Mouse (Mus musculus): ENCODE data around the gene Cd300lf. TPM values are rescaled to one million over a fixed set of nuclear protein-coding genes. Genes with fewer than 3 reads are reported as not detected.

The Cd300lf gene
- polyA plus RNA-seq, 1 experiment from 2014 or later: 0.19 TPM

- Histone ChIP-seq H3K9ac (ENCODE audit: low read length) (no peak overlapping the region), H3K4me3 (ENCODE audit: low read depth, low read length) (no peak overlapping the region), H3K27me3 (ENCODE audit: control insufficient read depth, insufficient read depth, low read length) (no peaks in the 10 kb centered on the region), H3K9me3 (ENCODE audit: control insufficient read depth, low read length) (no peaks in the 10 kb centered on the region), H3K4me1 (ENCODE audit: control insufficient read depth, insufficient read depth, low read length) (peaks cover 3% of the 10 kb centered on the region), H3K4me2 (ENCODE audit: low read depth, severe bottlenecking) (no peak overlapping the region), H3K27ac (replicated peaks; ENCODE audit: low read depth, low read length) (no peak overlapping the region), H3K36me3 (ENCODE audit: control insufficient read depth, insufficient read depth, low read length) (no peaks in the 10 kb centered on the region)
- ATAC-seq (ENCODE audit: insufficient number of reproducible peaks, low FRiP score, low TSS enrichment, low read depth) (no peak), DNase-seq (ENCODE audit: low spot score) (no peak)
- 22% methylated on average over 9 of the region's 9 CpGs for WGBS
Observed at GRCm38 (mm10) chr11:115071015-115071551, 62.7 kb downstream of the Cd300lf start.

DNA sequence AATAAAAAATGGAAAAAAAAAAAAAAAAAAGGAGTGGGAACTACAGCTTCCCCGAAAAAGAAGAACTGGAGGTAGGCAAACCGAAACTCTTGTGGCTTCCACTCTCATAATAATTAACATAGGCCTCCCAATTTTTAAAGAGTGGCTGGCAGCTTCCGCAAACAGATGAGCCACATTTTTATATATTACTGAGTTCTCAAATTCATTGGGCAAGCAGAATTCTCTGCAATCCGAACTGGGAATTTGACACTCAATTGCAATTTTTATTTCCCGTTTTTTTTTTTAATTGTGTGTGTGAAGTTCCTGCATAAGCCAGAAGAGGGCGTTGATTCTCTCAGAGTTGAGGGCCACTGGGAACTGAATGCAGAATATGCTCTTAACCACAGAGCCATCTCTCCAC, 67.0 kb downstream of the Cd300lf start:
- ATAC-seq (ENCODE audit: insufficient number of reproducible peaks, low FRiP score, low TSS enrichment, low read depth) (no peak), DNase-seq (ENCODE audit: low spot score) (no peak)
- H3K36me3 ChIP-seq (ENCODE audit: control insufficient read depth, insufficient read depth, low read length): no peaks in the 10 kb centered on the region
- H3K4me3 ChIP-seq (ENCODE audit: low read depth, low read length): no peak overlapping the region
- no peaks in the 10 kb centered on the region; the same call in none of the 2 replicates for H3K4me1 ChIP-seq (ENCODE audit: control insufficient read depth, insufficient read depth, low read length)
- H3K27ac ChIP-seq (replicated peaks; ENCODE audit: low read depth, low read length): no peak overlapping the region
- H3K9me3 ChIP-seq (ENCODE audit: control insufficient read depth, low read length): no peaks in the 10 kb centered on the region
- no peaks in the 10 kb centered on the region for H3K27me3 ChIP-seq (ENCODE audit: control insufficient read depth, insufficient read depth, low read length)
- WGBS: 73% methylated on average over 6 of the region's 6 CpGs
- no peak overlapping the region for H3K4me2 ChIP-seq (ENCODE audit: low read depth, severe bottlenecking)
- H3K9ac ChIP-seq (ENCODE audit: low read length): no peak overlapping the region

Other genes with a start within 250 kb of the Cd300lf start
- gene Cd300a, start 244.0 kb downstream of the Cd300lf start, polyA plus RNA-seq (2014; fragmentation: Nextera tagmentation; extraction: Ambion mirVana): 0.45 and 0.61 TPM in 2 replicates
- not detected in 2 replicates for gene Cd300lb, start 199.6 kb downstream of the Cd300lf start, polyA plus RNA-seq (2014; fragmentation: Nextera tagmentation; extraction: Ambion mirVana)
- gene Cd300c, start 164.8 kb downstream of the Cd300lf start, polyA plus RNA-seq (2014; fragmentation: Nextera tagmentation; extraction: Ambion mirVana): not detected in 2 replicates
- 0.07 and 0.09 TPM in 2 replicates for gene Cd300ld, start 144.1 kb downstream of the Cd300lf start, polyA plus RNA-seq (2014; fragmentation: Nextera tagmentation; extraction: Ambion mirVana)
- 0.47 and 0.65 TPM in 2 replicates for gene Cd300c2, start 132.1 kb downstream of the Cd300lf start, polyA plus RNA-seq (2014; fragmentation: Nextera tagmentation; extraction: Ambion mirVana)
- not detected in 2 replicates for gene Cd300ld2, start 117.8 kb downstream of the Cd300lf start, polyA plus RNA-seq (2014; fragmentation: Nextera tagmentation; extraction: Ambion mirVana)
- gene Cd300ld4, start 107.0 kb downstream of the Cd300lf start, polyA plus RNA-seq (2014; fragmentation: Nextera tagmentation; extraction: Ambion mirVana): not detected in 2 replicates
- gene Cd300ld5, start 96.2 kb downstream of the Cd300lf start, polyA plus RNA-seq (2014; fragmentation: Nextera tagmentation; extraction: Ambion mirVana): not detected in 2 replicates
- not detected in 2 replicates for gene Cd300ld3, start 85.6 kb downstream of the Cd300lf start, polyA plus RNA-seq (2014; fragmentation: Nextera tagmentation; extraction: Ambion mirVana)
- not detected in 2 replicates for gene Cd300e, start 71.8 kb downstream of the Cd300lf start, polyA plus RNA-seq (2014; fragmentation: Nextera tagmentation; extraction: Ambion mirVana)
- 1.1 and 1.2 TPM in 2 replicates for gene Rab37, start 42.6 kb downstream of the Cd300lf start, polyA plus RNA-seq (2014; fragmentation: Nextera tagmentation; extraction: Ambion mirVana)
- 24.9 and 29.5 TPM in 2 replicates for gene Slc9a3r1, start 29.3 kb upstream of the Cd300lf start, polyA plus RNA-seq (2014; fragmentation: Nextera tagmentation; extraction: Ambion mirVana)
- gene Tmem104, start 53.5 kb upstream of the Cd300lf start, polyA plus RNA-seq (2014; fragmentation: Nextera tagmentation; extraction: Ambion mirVana): 7.7 and 9.8 TPM in 2 replicates
- gene Nat9, start 53.9 kb upstream of the Cd300lf start, polyA plus RNA-seq (2014; fragmentation: Nextera tagmentation; extraction: Ambion mirVana): 17.1 and 21.0 TPM in 2 replicates
- 0.04 and 0.06 TPM in 2 replicates for gene Grin2c, start 133.3 kb upstream of the Cd300lf start, polyA plus RNA-seq (2014; fragmentation: Nextera tagmentation; extraction: Ambion mirVana)
- gene Fdxr, start 143.1 kb upstream of the Cd300lf start, polyA plus RNA-seq (2014; fragmentation: Nextera tagmentation; extraction: Ambion mirVana): 10.2 and 15.6 TPM in 2 replicates
- gene Fads6, start 163.7 kb upstream of the Cd300lf start, polyA plus RNA-seq (2014; fragmentation: Nextera tagmentation; extraction: Ambion mirVana): 0.04 and 0.11 TPM in 2 replicates
- not detected in 2 replicates for gene Otop2, start 173.2 kb upstream of the Cd300lf start, polyA plus RNA-seq (2014; fragmentation: Nextera tagmentation; extraction: Ambion mirVana)
- not detected in 2 replicates for gene Ush1g, start 188.0 kb upstream of the Cd300lf start, polyA plus RNA-seq (2014; fragmentation: Nextera tagmentation; extraction: Ambion mirVana)
- not detected in 2 replicates for gene Otop3, start 200.7 kb upstream of the Cd300lf start, polyA plus RNA-seq (2014; fragmentation: Nextera tagmentation; extraction: Ambion mirVana)
- 1.6 and 2.5 TPM in 2 replicates for gene Hid1, start 233.8 kb upstream of the Cd300lf start, polyA plus RNA-seq (2014; fragmentation: Nextera tagmentation; extraction: Ambion mirVana)
- 14.6 and 15.1 TPM in 2 replicates for gene Cdr2l, start 247.9 kb upstream of the Cd300lf start, polyA plus RNA-seq (2014; fragmentation: Nextera tagmentation; extraction: Ambion mirVana)

Measured in limb, embryonic 11.5 days (tissue).